Mouse (Mus musculus): ENCODE measurements around the gene Amz2. TPM values are rescaled to one million over a fixed set of nuclear protein-coding genes. Genes with fewer than 3 reads are reported as not detected.

The Amz2 gene
- polyA plus RNA-seq, 1 experiment from 2014 or later, result 46.6 TPM

- H3K9ac ChIP-seq (ENCODE audit: low read length), result no peak overlapping the region
- no peak overlapping the region for H3K4me2 ChIP-seq (ENCODE audit: low read depth)
- no peaks in the 10 kb centered on the region for H3K36me3 ChIP-seq (ENCODE audit: control insufficient read depth, insufficient read depth, low read length)
- no peaks in the 10 kb centered on the region for H3K9me3 ChIP-seq (ENCODE audit: control insufficient read depth, low read length)
- DNase-seq (ENCODE audit: low spot score) (no peak), ATAC-seq (ENCODE audit: insufficient read depth, low FRiP score, low TSS enrichment) (no peak)
- WGBS, result 91% methylated on average over 9 of the region's 9 CpGs
- H3K4me3 ChIP-seq (ENCODE audit: low read depth, low read length), result no peak overlapping the region
- no peaks in the 10 kb centered on the region for H3K27me3 ChIP-seq (ENCODE audit: control insufficient read depth, insufficient read depth, low read length)
- H3K4me1 ChIP-seq (ENCODE audit: control insufficient read depth, insufficient read depth, low read length), result no peaks in the 10 kb centered on the region
- no peak overlapping the region for H3K27ac ChIP-seq (ENCODE audit: low read depth, low read length)
Measured at GRCm38 (mm10) chr11:109417472-109418040, 8.2 kb upstream of the Amz2 start.

GRCm38 (mm10) chr11:109419461-109419860 is 6.3 kb upstream of the Amz2 start:
- no peak for ATAC-seq (ENCODE audit: insufficient read depth, low FRiP score, low TSS enrichment)
- H3K4me3 ChIP-seq (ENCODE audit: low read depth, low read length), result no peak overlapping the region
- DNase-seq (ENCODE audit: low spot score), result no peak
- H3K9me3 ChIP-seq (ENCODE audit: control insufficient read depth, low read length), result no peaks in the 10 kb centered on the region
- no peaks in the 10 kb centered on the region for H3K36me3 ChIP-seq (ENCODE audit: control insufficient read depth, insufficient read depth, low read length)
- no peaks in the 10 kb centered on the region for H3K4me1 ChIP-seq (ENCODE audit: control insufficient read depth, insufficient read depth, low read length)
- H3K4me2 ChIP-seq (ENCODE audit: low read depth), result no peak overlapping the region
- H3K27ac ChIP-seq (ENCODE audit: low read depth, low read length), result no peak overlapping the region
- H3K9ac ChIP-seq (ENCODE audit: low read length), result no peak overlapping the region
- WGBS, result 53% methylated on average over 4 of the region's 4 CpGs
- H3K27me3 ChIP-seq (ENCODE audit: control insufficient read depth, insufficient read depth, low read length), result no peaks in the 10 kb centered on the region

GRCm38 (mm10) chr11:109419961-109420566 is 5.7 kb upstream of the Amz2 start:
- Histone ChIP-seq H3K4me1 (ENCODE audit: control insufficient read depth, insufficient read depth, low read length) (no peaks in the 10 kb centered on the region), H3K9me3 (ENCODE audit: control insufficient read depth, low read length) (no peaks in the 10 kb centered on the region), H3K36me3 (ENCODE audit: control insufficient read depth, insufficient read depth, low read length) (no peaks in the 10 kb centered on the region), H3K4me2 (ENCODE audit: low read depth) (no peak overlapping the region), H3K9ac (ENCODE audit: low read length) (no peak overlapping the region), H3K27ac (ENCODE audit: low read depth, low read length) (no peak overlapping the region), H3K4me3 (ENCODE audit: low read depth, low read length) (no peak overlapping the region), H3K27me3 (ENCODE audit: control insufficient read depth, insufficient read depth, low read length) (no peaks in the 10 kb centered on the region)
- WGBS, result 60% methylated on average over 16 of the region's 16 CpGs
- no peak for DNase-seq (ENCODE audit: low spot score)
- no peak for ATAC-seq (ENCODE audit: insufficient read depth, low FRiP score, low TSS enrichment)

- no peaks in the 10 kb centered on the region for H3K9me3 ChIP-seq (ENCODE audit: control insufficient read depth, low read length)
- 86% methylated on average over 14 of the region's 14 CpGs for WGBS
Measured at GRCm38 (mm10) chr11:109420567-109420962, 5.2 kb upstream of the Amz2 start.

GRCm38 (mm10) chr11:109421205-109421604 is 4.5 kb upstream of the Amz2 start:
- H3K36me3 ChIP-seq (ENCODE audit: control insufficient read depth, insufficient read depth, low read length), result no peaks in the 10 kb centered on the region
- 84% methylated on average over 5 of the region's 5 CpGs for WGBS
- H3K4me2 ChIP-seq (ENCODE audit: low read depth), result no peak overlapping the region
- no peaks in the 10 kb centered on the region for H3K4me1 ChIP-seq (ENCODE audit: control insufficient read depth, insufficient read depth, low read length)
- no peak overlapping the region for H3K4me3 ChIP-seq (ENCODE audit: low read depth, low read length)
- H3K27ac ChIP-seq (ENCODE audit: low read depth, low read length), result no peak overlapping the region
- H3K9me3 ChIP-seq (ENCODE audit: control insufficient read depth, low read length), result no peaks in the 10 kb centered on the region
- DNase-seq (ENCODE audit: low spot score) (no peak), ATAC-seq (ENCODE audit: insufficient read depth, low FRiP score, low TSS enrichment) (no peak)
- no peaks in the 10 kb centered on the region for H3K27me3 ChIP-seq (ENCODE audit: control insufficient read depth, insufficient read depth, low read length)
- H3K9ac ChIP-seq (ENCODE audit: low read length), result no peak overlapping the region

More at GRCm38 (mm10) chr11:109420567-109420962, 5.2 kb upstream of the Amz2 start:
- DNase-seq (ENCODE audit: low spot score) (no peak), ATAC-seq (ENCODE audit: insufficient read depth, low FRiP score, low TSS enrichment) (no peak)
- Histone ChIP-seq H3K27ac (ENCODE audit: low read depth, low read length) (no peak overlapping the region), H3K4me1 (ENCODE audit: control insufficient read depth, insufficient read depth, low read length) (no peaks in the 10 kb centered on the region), H3K4me2 (ENCODE audit: low read depth) (no peak overlapping the region), H3K27me3 (ENCODE audit: control insufficient read depth, insufficient read depth, low read length) (no peaks in the 10 kb centered on the region), H3K9ac (ENCODE audit: low read length) (no peak overlapping the region), H3K36me3 (ENCODE audit: control insufficient read depth, insufficient read depth, low read length) (no peaks in the 10 kb centered on the region), H3K4me3 (ENCODE audit: low read depth, low read length) (no peak overlapping the region)

GRCm38 (mm10) chr11:109422263-109422662 is 3.5 kb upstream of the Amz2 start:
- no peaks in the 10 kb centered on the region for H3K36me3 ChIP-seq (ENCODE audit: control insufficient read depth, insufficient read depth, low read length)
- DNase-seq (ENCODE audit: low spot score) (no peak), ATAC-seq (ENCODE audit: insufficient read depth, low FRiP score, low TSS enrichment) (no peak)
- no peak overlapping the region for H3K4me3 ChIP-seq (ENCODE audit: low read depth, low read length)
- no peaks in the 10 kb centered on the region for H3K27me3 ChIP-seq (ENCODE audit: control insufficient read depth, insufficient read depth, low read length)
- no peaks in the 10 kb centered on the region for H3K9me3 ChIP-seq (ENCODE audit: control insufficient read depth, low read length)
- H3K4me1 ChIP-seq (ENCODE audit: control insufficient read depth, insufficient read depth, low read length), result 0 out of 2 replicates have a peak, but pooled peaks cover 5% of the 10 kb centered on the region
- no peak overlapping the region for H3K9ac ChIP-seq (ENCODE audit: low read length)
- WGBS, result over 99% methylated on average over 4 of the region's 4 CpGs
- H3K4me2 ChIP-seq (ENCODE audit: low read depth), result no peak overlapping the region
- no peak overlapping the region for H3K27ac ChIP-seq (ENCODE audit: low read depth, low read length)

GRCm38 (mm10) chr11:109423294-109423693 is 2.5 kb upstream of the Amz2 start:
- no peak for ATAC-seq (ENCODE audit: insufficient read depth, low FRiP score, low TSS enrichment)
- 77% methylated on average over 1 of the region's 1 CpGs for WGBS
- DNase-seq (ENCODE audit: low spot score), result no peak
- Histone ChIP-seq H3K9me3 (ENCODE audit: control insufficient read depth, low read length) (no peaks in the 10 kb centered on the region), H3K27ac (ENCODE audit: low read depth, low read length) (no peak overlapping the region), H3K9ac (ENCODE audit: low read length) (no peak overlapping the region), H3K27me3 (ENCODE audit: control insufficient read depth, insufficient read depth, low read length) (no peaks in the 10 kb centered on the region), H3K36me3 (ENCODE audit: control insufficient read depth, insufficient read depth, low read length) (no peaks in the 10 kb centered on the region), H3K4me2 (ENCODE audit: low read depth) (no peak overlapping the region), H3K4me1 (ENCODE audit: control insufficient read depth, insufficient read depth, low read length) (0 out of 2 replicates have a peak, but pooled peaks cover 5% of the 10 kb centered on the region), H3K4me3 (ENCODE audit: low read depth, low read length) (no peak overlapping the region)

- 0% methylated on average over 11 of the region's 11 CpGs for WGBS
- DNase-seq (ENCODE audit: low spot score) (no peak), ATAC-seq (ENCODE audit: insufficient read depth, low FRiP score, low TSS enrichment) (no peak)
- Histone ChIP-seq H3K4me3 (ENCODE audit: low read depth, low read length) (peak overlapping the region; percentile 62), H3K4me2 (ENCODE audit: low read depth) (peak overlapping the region; percentile 65), H3K27ac (ENCODE audit: low read depth, low read length) (peak overlapping the region; percentile 86), H3K9ac (ENCODE audit: low read length) (peak overlapping the region; percentile 78), H3K9me3 (ENCODE audit: control insufficient read depth, low read length) (no peaks in the 10 kb centered on the region), H3K4me1 (ENCODE audit: control insufficient read depth, insufficient read depth, low read length) (0 out of 2 replicates have a peak, but pooled peaks cover 5% of the 10 kb centered on the region), H3K27me3 (ENCODE audit: control insufficient read depth, insufficient read depth, low read length) (no peaks in the 10 kb centered on the region), H3K36me3 (ENCODE audit: control insufficient read depth, insufficient read depth, low read length) (no peaks in the 10 kb centered on the region)
Measured at GRCm38 (mm10) chr11:109426272-109426586, 483 bp downstream of the Amz2 start.

- WGBS, result 92% methylated on average over 5 of the region's 5 CpGs
- H3K27ac ChIP-seq (ENCODE audit: low read depth, low read length), result no peak overlapping the region
- H3K4me2 ChIP-seq (ENCODE audit: low read depth), result no peak overlapping the region
- no peak overlapping the region for H3K4me3 ChIP-seq (ENCODE audit: low read depth, low read length)
- DNase-seq (ENCODE audit: low spot score) (no peak), ATAC-seq (ENCODE audit: insufficient read depth, low FRiP score, low TSS enrichment) (no peak)
- no peaks in the 10 kb centered on the region for H3K36me3 ChIP-seq (ENCODE audit: control insufficient read depth, insufficient read depth, low read length)
- no peaks in the 10 kb centered on the region for H3K9me3 ChIP-seq (ENCODE audit: control insufficient read depth, low read length)
- no peaks in the 10 kb centered on the region for H3K27me3 ChIP-seq (ENCODE audit: control insufficient read depth, insufficient read depth, low read length)
- H3K4me1 ChIP-seq (ENCODE audit: control insufficient read depth, insufficient read depth, low read length), result 0 out of 2 replicates have a peak, but pooled peaks cover 5% of the 10 kb centered on the region
- no peak overlapping the region for H3K9ac ChIP-seq (ENCODE audit: low read length)
Measured at GRCm38 (mm10) chr11:109427353-109427752, 1.6 kb downstream of the Amz2 start.
